Mouse (Mus musculus): Measurements from ENCODE around the gene Elob.

GRCm38 (mm10) chr17:23804426-23805085, 24.4 kb downstream of the Elob start:
- TF ChIP-seq CTCF (IDR thresholded peaks at IDR 0.05; ENCODE audit: low read depth) (no peak), EP300 (optimal IDR thresholded peaks at IDR 0.05) (no peak)
